Mouse (Mus musculus): ENCODE data around the gene Hist1h2ap.
A peak's percentile ranks its signal among the peaks of the same experiment; 100 is the strongest.
"Not testable (repeated sequence)": the region's sequence is repeated elsewhere in the genome, so short reads cannot be mapped to it uniquely, and the experiment has no call there.

The Hist1h2ap gene

GRCm38 (mm10) chr13:21833461-21833860, at the start of gene Hist1h2ap, which contains the start of gene Hist1h2br:
Hist1h2ap (minus strand) TSS chr13:21833507.
Hist1h2br (plus strand) TSS chr13:21833743.
- DNase-seq (ENCODE audit: extremely low spot score, low read depth, low spot score) = not testable (repeated sequence)

GRCm38 (mm10) chr13:21882760-21883405, 49.6 kb upstream of the Hist1h2ap start:
- DNase-seq (ENCODE audit: extremely low spot score, low read depth, low spot score) = peak; percentile 89

- peak; percentile 89 for DNase-seq (ENCODE audit: extremely low spot score, low read depth, low spot score)
Observed at GRCm38 (mm10) chr13:21881878-21882669, 48.8 kb upstream of the Hist1h2ap start.

GRCm38 (mm10) chr13:21880735-21881134, 47.4 kb upstream of the Hist1h2ap start:
- no peak for DNase-seq (ENCODE audit: extremely low spot score, low read depth, low spot score)

GRCm38 (mm10) chr13:21865503-21865902, 32.2 kb upstream of the Hist1h2ap start:
- not testable (repeated sequence) for DNase-seq (ENCODE audit: extremely low spot score, low read depth, low spot score)

- no peak for DNase-seq (ENCODE audit: extremely low spot score, low read depth, low spot score)
Observed at GRCm38 (mm10) chr13:21861608-21862007, 28.3 kb upstream of the Hist1h2ap start.

GRCm38 (mm10) chr13:21855698-21856162, 22.4 kb upstream of the Hist1h2ap start:
- peak; percentile 94 for DNase-seq (ENCODE audit: extremely low spot score, low read depth, low spot score)

- peak; percentile 60 for DNase-seq (ENCODE audit: extremely low spot score, low read depth, low spot score)
Observed at GRCm38 (mm10) chr13:21855146-21855545, 21.8 kb upstream of the Hist1h2ap start.

GRCm38 (mm10) chr13:21852215-21852945, 19.1 kb upstream of the Hist1h2ap start:
- no peak for DNase-seq (ENCODE audit: extremely low spot score, low read depth, low spot score)

- DNase-seq (ENCODE audit: extremely low spot score, low read depth, low spot score) = not testable (repeated sequence)
Observed at GRCm38 (mm10) chr13:21850696-21851095, 17.4 kb upstream of the Hist1h2ap start.

GRCm38 (mm10) chr13:21847883-21848282, 14.6 kb upstream of the Hist1h2ap start:
- peak; percentile 42 for DNase-seq (ENCODE audit: extremely low spot score, low read depth, low spot score)

GRCm38 (mm10) chr13:21846356-21846755, 13.0 kb upstream of the Hist1h2ap start:
- not testable (repeated sequence) for DNase-seq (ENCODE audit: extremely low spot score, low read depth, low spot score)

- DNase-seq (ENCODE audit: extremely low spot score, low read depth, low spot score) = not testable (repeated sequence)
Observed at GRCm38 (mm10) chr13:21840508-21840907, 7.2 kb upstream of the Hist1h2ap start.

GRCm38 (mm10) chr13:21831418-21832394, 1.6 kb downstream of the Hist1h2ap start, which contains the start of gene Hist1h4n:
Hist1h4n (minus strand) TSS chr13:21832196.
- not testable (repeated sequence) for DNase-seq (ENCODE audit: extremely low spot score, low read depth, low spot score)

- no peak for DNase-seq (ENCODE audit: extremely low spot score, low read depth, low spot score)
Observed at GRCm38 (mm10) chr13:21830344-21830743, 3.0 kb downstream of the Hist1h2ap start.

- DNase-seq (ENCODE audit: extremely low spot score, low read depth, low spot score) = no peak
Observed at GRCm38 (mm10) chr13:21828511-21828910, 4.8 kb downstream of the Hist1h2ap start.

- not testable (repeated sequence) for DNase-seq (ENCODE audit: extremely low spot score, low read depth, low spot score)
Observed at GRCm38 (mm10) chr13:21820082-21820890, 13.0 kb downstream of the Hist1h2ap start.

- DNase-seq (ENCODE audit: extremely low spot score, low read depth, low spot score) = not testable (repeated sequence)
Observed at GRCm38 (mm10) chr13:21812092-21812491, 21.2 kb downstream of the Hist1h2ap start.

GRCm38 (mm10) chr13:21811539-21811938, 21.8 kb downstream of the Hist1h2ap start, which contains the start of gene Hist1h4m:
Hist1h4m (plus strand) TSS chr13:21811746.
- DNase-seq (ENCODE audit: extremely low spot score, low read depth, low spot score) = not testable (repeated sequence)

All from hindlimb bud, embryonic 11.5 days (tissue).